In the genomic region with DNA sequence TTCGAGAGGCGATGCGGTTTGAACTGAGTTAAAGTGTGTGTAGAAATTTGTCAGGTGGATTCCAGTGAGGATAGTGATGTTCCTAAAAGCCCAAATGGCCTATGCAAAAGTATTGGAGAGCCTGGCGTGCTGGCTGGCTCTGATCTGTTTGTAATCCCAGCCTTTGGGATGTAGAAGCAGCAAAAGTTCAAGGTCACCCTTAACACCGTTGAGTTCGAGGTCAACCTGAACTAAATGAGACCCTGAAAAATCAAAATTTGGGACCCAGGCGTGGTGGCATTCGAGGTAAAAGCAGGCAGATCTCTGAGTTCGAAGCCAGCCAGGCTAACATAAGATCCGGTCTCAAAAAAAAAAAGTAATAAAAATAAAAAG, we compare ENCODE assay signal across 8 mouse cellular contexts. TPM values are rescaled to one million over a fixed set of nuclear protein-coding genes. Genes with fewer than 3 reads are reported as not detected.
DNase-seq lines count a peak whose midpoint lies in the region; ATAC-seq and TF ChIP-seq lines count a peak whose summit lies in the region.

No protein-coding gene starts in this region.

- H3K9me3 ChIP-seq in embryonic facial prominence, embryonic 12.5 days = no peaks in the 10 kb centered on the region
- H3K9me3 ChIP-seq in hindbrain, postnatal 0 days (ENCODE audit: low read length) = no peaks in the 10 kb centered on the region

- peak overlapping the region; percentile 57 for H3ac ChIP-seq in myocyte (ENCODE audit: control insufficient read depth, insufficient read length)

- 46% methylated on average over 10 of the region's 10 CpGs for WGBS in embryonic facial prominence, embryonic 12.5 days
- 48% methylated on average over 10 of the region's 10 CpGs for WGBS in hindbrain, postnatal 0 days

- TF ChIP-seq CTCF in left cerebral cortex, adult 2 months (IDR thresholded peaks at IDR 0.05) = no peak
- TF ChIP-seq CTCF in hindbrain, postnatal 0 days (IDR thresholded peaks at IDR 0.05; ENCODE audit: low read depth) = no peak

- peak overlapping the region; percentile 57 for H3K4me3 ChIP-seq in left cerebral cortex, adult 2 months
- peak overlapping the region; percentile 78 for H3K4me3 ChIP-seq in embryonic facial prominence, embryonic 12.5 days
- peak overlapping the region; percentile 68 for H3K4me3 ChIP-seq in hindbrain, postnatal 0 days (ENCODE audit: low read length)
- H3K4me3 ChIP-seq in myocyte = peak overlapping the region; percentile 72

- no peak for DNase-seq in left cerebral cortex, adult 2 months (ENCODE audit: extremely low spot score in 1 of 2, low spot score in 2 of 2)
- DNase-seq in left cerebral cortex, adult 9 months (ENCODE audit: low spot score in 2 of 2) = no peak
- DNase-seq in hindbrain, postnatal 0 days (ENCODE audit: low spot score) = no peak
- DNase-seq in spleen, postnatal 10 days (ENCODE audit: low spot score in 2 of 2) = no peak
- no peak for DNase-seq in cerebellum, adult 9-10 months
- DNase-seq in B cell, adult 2 months = no peak

- peaks cover 41% of the 10 kb centered on the region for H3K79me2 ChIP-seq in myocyte (ENCODE audit: control insufficient read depth, insufficient read depth)

- no peaks in the 10 kb centered on the region; the same call in 1 of the 2 replicates for H3K36me3 ChIP-seq in embryonic facial prominence, embryonic 12.5 days
- H3K36me3 ChIP-seq in hindbrain, postnatal 0 days (ENCODE audit: insufficient read depth, low read length) = no peaks in the 10 kb centered on the region
- peaks cover 12% of the 10 kb centered on the region for H3K36me3 ChIP-seq in myocyte (ENCODE audit: control insufficient read depth, insufficient read depth)

- intact Hi-C loops in left cerebral cortex, adult 2 months (cut with DNase I) = no loop called here

- peak overlapping the region; percentile 70 for H3K4me2 ChIP-seq in embryonic facial prominence, embryonic 12.5 days (replicated peaks)
- H3K4me2 ChIP-seq in hindbrain, postnatal 0 days (ENCODE audit: low read depth, low read length) = peak overlapping the region; percentile 64
- peak overlapping the region; percentile 92 for H3K4me2 ChIP-seq in myocyte (ENCODE audit: low read depth)

- H3K9ac ChIP-seq in embryonic facial prominence, embryonic 12.5 days = peak overlapping the region; percentile 68
- H3K9ac ChIP-seq in hindbrain, postnatal 0 days (replicated peaks; ENCODE audit: low read length) = peak overlapping the region; percentile 50

- H3K4me1 ChIP-seq in embryonic facial prominence, embryonic 12.5 days = peaks cover 19% of the 10 kb centered on the region
- H3K4me1 ChIP-seq in hindbrain, postnatal 0 days (ENCODE audit: insufficient read depth, low read length) = no peaks in the 10 kb centered on the region; the same call in 1 of the 2 replicates

- no peak for TF ChIP-seq POLR2A in myocyte (IDR thresholded peaks at IDR 0.05; ENCODE audit: insufficient read length, low read depth)

- ATAC-seq in embryonic facial prominence, embryonic 12.5 days (ENCODE audit: insufficient number of reproducible peaks, insufficient read depth, low FRiP score, low TSS enrichment) = no peak
- ATAC-seq in hindbrain, postnatal 0 days = no peak

- H3K27ac ChIP-seq in left cerebral cortex, adult 2 months = peak overlapping the region; percentile 69
- H3K27ac ChIP-seq in embryonic facial prominence, embryonic 12.5 days = peak overlapping the region; percentile 79
- peak overlapping the region; percentile 18; the same call in 1 of the 2 replicates for H3K27ac ChIP-seq in hindbrain, postnatal 0 days

- no peaks in the 10 kb centered on the region for H3K27me3 ChIP-seq in embryonic facial prominence, embryonic 12.5 days
- no peaks in the 10 kb centered on the region for H3K27me3 ChIP-seq in hindbrain, postnatal 0 days (ENCODE audit: insufficient read depth, low read length)
- no peaks in the 10 kb centered on the region for H3K27me3 ChIP-seq in myocyte (ENCODE audit: control insufficient read depth, insufficient read depth, insufficient read length)

TF ChIP-seq in myocyte, 11 proteins besides CTCF, POLR2A, EP300 and RAD21:
- TF ChIP-seq TCF12 (IDR thresholded peaks at IDR 0.05; ENCODE audit: insufficient read depth, poor library complexity, severe bottlenecking) (no peak), TCF3 (IDR thresholded peaks at IDR 0.05; ENCODE audit: insufficient read length, low read depth) (no peak), MAX (IDR thresholded peaks at IDR 0.05; ENCODE audit: low read depth) (no peak), REST (IDR thresholded peaks at IDR 0.05; ENCODE audit: insufficient read depth, insufficient read length) (no peak), POLR2AphosphoS2 (IDR thresholded peaks at IDR 0.05; ENCODE audit: insufficient read length, low read depth) (no peak), E2F4 (IDR thresholded peaks at IDR 0.05; ENCODE audit: insufficient read depth) (no peak), MYOG (IDR thresholded peaks at IDR 0.05; ENCODE audit: control insufficient read depth in 1 of 3, insufficient read depth in 1 of 3, insufficient read length in 2 of 3, low read depth in 2 of 3) (no peak), MYOD1 (IDR thresholded peaks at IDR 0.05; ENCODE audit: control insufficient read depth in 1 of 3, insufficient read length in 2 of 3, low read depth in 2 of 3) (no peak), USF1 (IDR thresholded peaks at IDR 0.05; ENCODE audit: low read depth) (no peak), SRF (IDR thresholded peaks at IDR 0.05; ENCODE audit: control insufficient read depth, insufficient read length, low read depth) (no peak)

RNA-seq across cellular contexts. Expression of a gene that starts 0.6 kb away (rescaled TPM):
- 10 to 100 TPM; 15.0 to 16.5 TPM for total RNA-seq in left cerebral cortex, adult 2 months (2021)
- polyA plus RNA-seq in embryonic facial prominence, embryonic 12.5 days (2016; fragmentation: Nextera tagmentation; extraction: Ambion mirVana) = 18.5 and 21.4 TPM in 2 replicates
- total RNA-seq in hindbrain, postnatal 0 days (2014; rRNA removed) = 12.7 and 14.1 TPM in 2 replicates
- 17.1 and 17.7 TPM in 2 replicates for polyA plus RNA-seq in hindbrain, postnatal 0 days (2015; fragmentation: Nextera tagmentation; extraction: Ambion mirVana)
- polyA plus RNA-seq in myocyte (2012; fragmentation: generic; extraction: Trizol) = 6.9 TPM

RNA-seq across cellular contexts. Expression of a gene that starts 0.8 kb away (rescaled TPM):
- 10 to 100 TPM; 41.9 to 42.3 TPM for total RNA-seq in left cerebral cortex, adult 2 months (2021)
- 138 and 143 TPM in 2 replicates for polyA plus RNA-seq in embryonic facial prominence, embryonic 12.5 days (2016; fragmentation: Nextera tagmentation; extraction: Ambion mirVana)
- total RNA-seq in hindbrain, postnatal 0 days (2014; rRNA removed) = 66.9 and 105 TPM in 2 replicates
- polyA plus RNA-seq in hindbrain, postnatal 0 days (2015; fragmentation: Nextera tagmentation; extraction: Ambion mirVana) = 51.1 and 55.5 TPM in 2 replicates
- 63.4 TPM for polyA plus RNA-seq in myocyte (2012; fragmentation: generic; extraction: Trizol)

Comparison
In these comparisons a context has a peak if more than half of its experiments do, and no peak if none do; other contexts are left out.
1. H3K27ac ChIP-seq: peak in every context shown above with its lines; median percentile 79 in embryonic facial prominence, embryonic 12.5 days; 69 in left cerebral cortex, adult 2 months; 18 in hindbrain, postnatal 0 days.